Mouse (Mus musculus): Measurements from ENCODE around the gene Olfr316. TPM values are rescaled to one million over a fixed set of nuclear protein-coding genes. Genes with fewer than 3 reads are reported as not detected.

Gene Olfr316
- polyA plus RNA-seq, 1 experiment from 2014 or later, result not detected

GRCm38 (mm10) chr11:58788346-58788745, 35.8 kb downstream of the Olfr316 start:
- 84% methylated on average over 8 of the region's 8 CpGs for WGBS
- Histone ChIP-seq H3K27ac (replicated peaks) (no peak overlapping the region), H3K4me3 (no peak overlapping the region), H3K4me1 (no peaks in the 10 kb centered on the region), H3K36me3 (replicated peaks) (no peaks in the 10 kb centered on the region), H3K9me3 (no peaks in the 10 kb centered on the region), H3K27me3 (replicated peaks; ENCODE audit: low read depth, poor library complexity, severe bottlenecking) (no peaks in the 10 kb centered on the region)
- no peak for DNase-seq (ENCODE audit: low spot score)

GRCm38 (mm10) chr11:58789532-58789931, 37.0 kb downstream of the Olfr316 start:
- H3K27ac ChIP-seq (replicated peaks), result no peak overlapping the region
- WGBS, result 33% methylated on average over 3 of the region's 3 CpGs
- H3K36me3 ChIP-seq (replicated peaks), result no peaks in the 10 kb centered on the region
- no peaks in the 10 kb centered on the region for H3K27me3 ChIP-seq (replicated peaks; ENCODE audit: low read depth, poor library complexity, severe bottlenecking)
- H3K4me3 ChIP-seq, result no peak overlapping the region
- H3K4me1 ChIP-seq, result no peaks in the 10 kb centered on the region
- H3K9me3 ChIP-seq, result no peaks in the 10 kb centered on the region
- DNase-seq (ENCODE audit: low spot score), result no peak

GRCm38 (mm10) chr11:58790053-58790452, 37.5 kb downstream of the Olfr316 start:
- WGBS, result 59% methylated on average over 2 of the region's 2 CpGs

GRCm38 (mm10) chr11:58790646-58791045, 38.1 kb downstream of the Olfr316 start:
- whole genome bisulfite sequencing, result 91% methylated on average over 6 of the region's 6 CpGs
- DNase-seq (ENCODE audit: low spot score), result no peak
- no peaks in the 10 kb centered on the region for H3K27me3 ChIP-seq (replicated peaks; ENCODE audit: low read depth, poor library complexity, severe bottlenecking)
- H3K4me3 ChIP-seq, result no peak overlapping the region
- no peaks in the 10 kb centered on the region for H3K9me3 ChIP-seq
- H3K36me3 ChIP-seq (replicated peaks), result no peaks in the 10 kb centered on the region
- H3K27ac ChIP-seq (replicated peaks), result no peak overlapping the region
- H3K4me1 ChIP-seq, result no peaks in the 10 kb centered on the region

More at GRCm38 (mm10) chr11:58790053-58790452, 37.5 kb downstream of the Olfr316 start:
- no peaks in the 10 kb centered on the region for H3K4me1 ChIP-seq
- H3K9me3 ChIP-seq, result no peaks in the 10 kb centered on the region
- H3K27ac ChIP-seq (replicated peaks), result no peak overlapping the region
- no peaks in the 10 kb centered on the region for H3K36me3 ChIP-seq (replicated peaks)
- H3K27me3 ChIP-seq (replicated peaks; ENCODE audit: low read depth, poor library complexity, severe bottlenecking), result no peaks in the 10 kb centered on the region
- H3K4me3 ChIP-seq, result no peak overlapping the region
- no peak for DNase-seq (ENCODE audit: low spot score)

GRCm38 (mm10) chr11:58795856-58796255, 43.3 kb downstream of the Olfr316 start:
- WGBS, result 79% methylated on average over 2 of the region's 2 CpGs
- Histone ChIP-seq H3K27ac (replicated peaks) (no peak overlapping the region), H3K9me3 (no peaks in the 10 kb centered on the region), H3K27me3 (replicated peaks; ENCODE audit: low read depth, poor library complexity, severe bottlenecking) (no peaks in the 10 kb centered on the region), H3K4me3 (no peak overlapping the region), H3K36me3 (replicated peaks) (no peaks in the 10 kb centered on the region), H3K4me1 (no peaks in the 10 kb centered on the region)
- DNase-seq (ENCODE audit: low spot score), result no peak

- Histone ChIP-seq H3K27me3 (replicated peaks; ENCODE audit: low read depth, poor library complexity, severe bottlenecking) (no peaks in the 10 kb centered on the region), H3K4me3 (no peak overlapping the region), H3K36me3 (replicated peaks) (no peaks in the 10 kb centered on the region), H3K27ac (replicated peaks) (no peak overlapping the region), H3K9me3 (no peaks in the 10 kb centered on the region), H3K4me1 (peaks cover 8% of the 10 kb centered on the region)
- WGBS, result 79% methylated on average over 7 of the region's 7 CpGs
- DNase-seq (ENCODE audit: low spot score), result no peak
Measured at GRCm38 (mm10) chr11:58796850-58797249, 44.3 kb downstream of the Olfr316 start.

GRCm38 (mm10) chr11:58799747-58800146, 47.2 kb downstream of the Olfr316 start:
- H3K36me3 ChIP-seq (replicated peaks), result no peaks in the 10 kb centered on the region
- DNase-seq (ENCODE audit: low spot score), result no peak
- H3K9me3 ChIP-seq, result no peaks in the 10 kb centered on the region
- no peaks in the 10 kb centered on the region for H3K27me3 ChIP-seq (replicated peaks; ENCODE audit: low read depth, poor library complexity, severe bottlenecking)
- WGBS, result 84% methylated on average over 5 of the region's 5 CpGs
- H3K4me3 ChIP-seq, result no peak overlapping the region
- no peak overlapping the region for H3K27ac ChIP-seq (replicated peaks)
- peaks cover 15% of the 10 kb centered on the region for H3K4me1 ChIP-seq

- 38% methylated on average over 14 of the region's 14 CpGs for WGBS
- H3K4me3 ChIP-seq, result peak within 1 kb of the TSS; percentile 28; the same call in 1 of the 2 replicates
- H3K27ac ChIP-seq (replicated peaks), result no peak within 1 kb of the TSS; the same call in 1 of the 2 replicates
- H3K4me1 ChIP-seq, result peaks cover 15% of the 10 kb centered on the region
- no peaks in the 10 kb centered on the region for H3K9me3 ChIP-seq
- no peaks in the 10 kb centered on the region for H3K36me3 ChIP-seq (replicated peaks)
- H3K27me3 ChIP-seq (replicated peaks; ENCODE audit: low read depth, poor library complexity, severe bottlenecking), result no peaks in the 10 kb centered on the region
- DNase-seq (ENCODE audit: low spot score), result peak; percentile 55
Measured at GRCm38 (mm10) chr11:58801558-58802228, 49.2 kb downstream of the Olfr316 start, which contains the start of gene Fam183b. Gene Fam183b (minus strand): TSS chr11:58801960.

- DNase-seq (ENCODE audit: low spot score), result no peak
- no peaks in the 10 kb centered on the region for H3K27me3 ChIP-seq (replicated peaks; ENCODE audit: low read depth, poor library complexity, severe bottlenecking)
- 80% methylated on average over 4 of the region's 4 CpGs for WGBS
Measured at GRCm38 (mm10) chr11:58803871-58804270, 51.3 kb downstream of the Olfr316 start.

GRCm38 (mm10) chr11:58804393-58804792, 51.9 kb downstream of the Olfr316 start:
- H3K27ac ChIP-seq (replicated peaks), result no peak overlapping the region
- no peaks in the 10 kb centered on the region for H3K36me3 ChIP-seq (replicated peaks)
- no peaks in the 10 kb centered on the region for H3K27me3 ChIP-seq (replicated peaks; ENCODE audit: low read depth, poor library complexity, severe bottlenecking)
- DNase-seq (ENCODE audit: low spot score), result no peak
- peaks cover 15% of the 10 kb centered on the region for H3K4me1 ChIP-seq
- 81% methylated on average over 2 of the region's 2 CpGs for WGBS
- no peaks in the 10 kb centered on the region for H3K9me3 ChIP-seq
- no peak overlapping the region for H3K4me3 ChIP-seq

More at GRCm38 (mm10) chr11:58803871-58804270, 51.3 kb downstream of the Olfr316 start:
- H3K9me3 ChIP-seq, result no peaks in the 10 kb centered on the region
- no peak overlapping the region for H3K27ac ChIP-seq (replicated peaks)
- H3K36me3 ChIP-seq (replicated peaks), result no peaks in the 10 kb centered on the region
- peaks cover 15% of the 10 kb centered on the region for H3K4me1 ChIP-seq
- H3K4me3 ChIP-seq, result no peak overlapping the region

Other genes starting within 250 kb of the Olfr316 start
- gene Olfr330, start 217.9 kb upstream of the Olfr316 start, polyA plus RNA-seq (2016; fragmentation: Nextera tagmentation; extraction: Ambion mirVana), result not detected in 2 replicates
- gene Olfr329-ps, start 206.3 kb upstream of the Olfr316 start, polyA plus RNA-seq (2016; fragmentation: Nextera tagmentation; extraction: Ambion mirVana), result not detected in 2 replicates
- gene Olfr328, start 197.1 kb upstream of the Olfr316 start, polyA plus RNA-seq (2016; fragmentation: Nextera tagmentation; extraction: Ambion mirVana), result 0.05 TPM in 2 replicates
- gene Olfr224, start 182.2 kb upstream of the Olfr316 start, polyA plus RNA-seq (2016; fragmentation: Nextera tagmentation; extraction: Ambion mirVana), result not detected in 2 replicates
- gene Olfr325, start 175.0 kb upstream of the Olfr316 start, polyA plus RNA-seq (2016; fragmentation: Nextera tagmentation; extraction: Ambion mirVana), result not detected in 2 replicates
- not detected in 2 replicates for gene Olfr324, start 157.6 kb upstream of the Olfr316 start, polyA plus RNA-seq (2016; fragmentation: Nextera tagmentation; extraction: Ambion mirVana)
- not detected in 2 replicates for gene 2210407C18Rik, start 136.7 kb upstream of the Olfr316 start, polyA plus RNA-seq (2016; fragmentation: Nextera tagmentation; extraction: Ambion mirVana)
- not detected in 2 replicates for gene Olfr323, start 122.2 kb upstream of the Olfr316 start, polyA plus RNA-seq (2016; fragmentation: Nextera tagmentation; extraction: Ambion mirVana)
- 0.54 and 0.62 TPM in 2 replicates for gene Trim58, start 112.3 kb upstream of the Olfr316 start, polyA plus RNA-seq (2016; fragmentation: Nextera tagmentation; extraction: Ambion mirVana)
- gene Olfr322, start 94.0 kb upstream of the Olfr316 start, polyA plus RNA-seq (2016; fragmentation: Nextera tagmentation; extraction: Ambion mirVana), result 0.05 TPM in 1 of 2 replicates, not detected in the other
- gene Olfr320, start 71.6 kb upstream of the Olfr316 start, polyA plus RNA-seq (2016; fragmentation: Nextera tagmentation; extraction: Ambion mirVana), result not detected in 2 replicates
- gene Olfr319, start 53.6 kb upstream of the Olfr316 start, polyA plus RNA-seq (2016; fragmentation: Nextera tagmentation; extraction: Ambion mirVana), result not detected in 2 replicates
- not detected in 2 replicates for gene Olfr318, start 28.7 kb upstream of the Olfr316 start, polyA plus RNA-seq (2016; fragmentation: Nextera tagmentation; extraction: Ambion mirVana)
- not detected in 2 replicates for gene Olfr317, start 13.5 kb upstream of the Olfr316 start, polyA plus RNA-seq (2016; fragmentation: Nextera tagmentation; extraction: Ambion mirVana)
- not detected in 2 replicates for gene Olfr315, start 20.5 kb downstream of the Olfr316 start, polyA plus RNA-seq (2016; fragmentation: Nextera tagmentation; extraction: Ambion mirVana)
- gene Olfr314, start 30.2 kb downstream of the Olfr316 start, polyA plus RNA-seq (2016; fragmentation: Nextera tagmentation; extraction: Ambion mirVana), result not detected in 2 replicates
- gene Fam183b, start 49.2 kb downstream of the Olfr316 start, polyA plus RNA-seq (2016; fragmentation: Nextera tagmentation; extraction: Ambion mirVana), result 1.4 and 1.6 TPM in 2 replicates
- gene Olfr313, start 62.3 kb downstream of the Olfr316 start, polyA plus RNA-seq (2016; fragmentation: Nextera tagmentation; extraction: Ambion mirVana), result not detected in 2 replicates
- not detected in 2 replicates for gene Olfr312, start 76.5 kb downstream of the Olfr316 start, polyA plus RNA-seq (2016; fragmentation: Nextera tagmentation; extraction: Ambion mirVana)
- gene Olfr311, start 86.5 kb downstream of the Olfr316 start, polyA plus RNA-seq (2016; fragmentation: Nextera tagmentation; extraction: Ambion mirVana), result not detected in 2 replicates
- gene Gm12258, start 94.4 kb downstream of the Olfr316 start, polyA plus RNA-seq (2016; fragmentation: Nextera tagmentation; extraction: Ambion mirVana), result 8.7 and 9.1 TPM in 2 replicates
- gene 2810021J22Rik, start 114.5 kb downstream of the Olfr316 start, polyA plus RNA-seq (2016; fragmentation: Nextera tagmentation; extraction: Ambion mirVana), result 10.6 and 10.8 TPM in 2 replicates
- 5.7 and 6.3 TPM in 2 replicates for gene Zfp39, start 151.5 kb downstream of the Olfr316 start, polyA plus RNA-seq (2016; fragmentation: Nextera tagmentation; extraction: Ambion mirVana)
- not detected in 2 replicates for gene Btnl10, start 165.2 kb downstream of the Olfr316 start, polyA plus RNA-seq (2016; fragmentation: Nextera tagmentation; extraction: Ambion mirVana)
- 255 and 258 TPM in 2 replicates for gene Rnf187, start 186.2 kb downstream of the Olfr316 start, polyA plus RNA-seq (2016; fragmentation: Nextera tagmentation; extraction: Ambion mirVana)
- 23.0 and 25.0 TPM in 2 replicates for gene Hist3h2ba, start 196.2 kb downstream of the Olfr316 start, polyA plus RNA-seq (2016; fragmentation: Nextera tagmentation; extraction: Ambion mirVana)
- gene Hist3h2a, start 202.0 kb downstream of the Olfr316 start, polyA plus RNA-seq (2016; fragmentation: Nextera tagmentation; extraction: Ambion mirVana), result 17.8 and 19.0 TPM in 2 replicates
- gene Trim17, start 202.0 kb downstream of the Olfr316 start, polyA plus RNA-seq (2016; fragmentation: Nextera tagmentation; extraction: Ambion mirVana), result 0.19 and 0.40 TPM in 2 replicates
- 19.0 and 19.1 TPM in 2 replicates for gene Trim11, start 225.4 kb downstream of the Olfr316 start, polyA plus RNA-seq (2016; fragmentation: Nextera tagmentation; extraction: Ambion mirVana)